Mouse (Mus musculus) thymus, adult 18-20 months (tissue): ENCODE measurements around the gene Lipo2.
A peak's percentile ranks its signal among the peaks of the same experiment; 100 is the strongest.
"Not testable (repeated sequence)": the region's sequence is repeated elsewhere in the genome, so short reads cannot be mapped to it uniquely, and the experiment has no call there.

Experiments
- DNase-seq, 2 experiments: peaks; one replicate each; pipeline ENCODE4 v3.0.0; 2022; ENCODE audit warnings: mixed read lengths in 2 of 2

Gene Lipo2

DNA sequence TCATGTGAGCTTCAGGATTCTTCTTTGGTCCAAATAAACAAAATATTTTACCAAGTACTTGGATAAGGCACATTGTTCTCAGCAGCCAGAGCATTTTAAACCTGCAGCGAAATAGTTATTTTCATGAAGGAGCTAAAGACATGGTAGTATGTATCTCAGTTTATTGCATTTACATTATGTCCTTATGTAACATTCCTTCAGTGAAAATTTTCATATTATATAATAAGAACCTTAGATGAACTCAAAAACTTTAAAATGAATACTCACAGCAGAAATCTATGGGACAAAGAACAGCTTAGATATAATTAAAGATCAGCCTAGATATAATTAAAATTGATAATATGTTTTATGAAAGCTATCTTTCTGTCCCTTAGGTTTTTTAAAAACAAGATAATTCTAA is at the start of gene Lipo2:
TSS of gene Lipo2 (minus strand) at position 101 of the 400 bp plus-strand sequence.
- not testable (repeated sequence) for DNase-seq

DNA sequence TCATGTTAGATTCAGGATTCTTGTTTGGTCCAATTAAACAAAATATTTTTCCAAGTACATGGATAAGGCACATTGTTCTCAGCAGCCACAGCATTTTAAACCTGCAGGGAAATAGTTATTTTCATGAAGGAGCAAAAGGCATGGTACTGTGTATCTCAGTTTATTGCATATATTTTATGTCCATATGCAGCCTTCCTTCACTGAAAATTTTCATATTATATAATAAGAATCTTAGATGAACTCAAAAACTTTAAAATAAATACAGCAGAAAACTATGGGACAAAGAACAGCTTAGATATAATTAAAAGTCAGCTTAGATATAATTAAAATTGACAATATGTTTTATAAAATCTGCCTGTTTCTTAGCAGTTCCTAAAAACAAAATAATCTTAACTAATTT is 36.2 kb upstream of the Lipo2 start, which contains the start of gene Lipo1:
TSS of gene Lipo1 (minus strand) at position 101 of the 400 bp plus-strand sequence.
- DNase-seq, result not testable (repeated sequence)

DNA sequence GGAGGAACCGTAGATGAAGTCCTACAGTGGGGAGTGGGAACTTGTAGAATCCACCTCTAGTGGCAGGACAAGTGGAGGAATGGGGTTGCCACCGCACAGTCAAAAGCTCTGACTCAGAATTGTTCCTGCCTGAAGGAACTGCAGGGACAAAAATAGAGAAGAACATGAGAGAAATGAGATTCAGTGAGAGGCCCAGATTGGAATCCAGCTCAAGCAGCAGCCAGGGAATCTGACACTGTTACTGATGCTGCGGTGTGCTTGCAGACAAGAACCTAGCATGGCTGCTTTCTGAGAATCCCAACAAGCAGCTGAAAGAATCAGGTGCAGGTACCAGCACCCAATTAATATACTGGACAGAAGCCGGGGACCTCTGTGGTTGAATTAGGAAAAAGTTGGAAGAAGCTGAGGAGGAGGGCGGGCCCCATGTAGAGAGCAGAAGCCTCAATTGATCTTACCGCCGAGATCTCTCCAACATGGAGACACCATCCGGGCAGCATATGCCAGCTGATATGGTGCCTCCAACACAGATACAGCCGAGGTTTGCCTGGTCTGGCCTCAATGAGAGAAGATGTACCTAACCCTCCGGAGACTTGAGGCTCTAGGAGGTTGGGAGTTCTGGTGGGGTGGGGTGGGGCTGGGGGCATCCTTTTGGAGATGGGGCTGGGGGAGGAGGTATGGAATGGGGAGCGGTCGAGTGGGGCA is 35.6 kb upstream of the Lipo2 start:
- no peak for DNase-seq

DNA sequence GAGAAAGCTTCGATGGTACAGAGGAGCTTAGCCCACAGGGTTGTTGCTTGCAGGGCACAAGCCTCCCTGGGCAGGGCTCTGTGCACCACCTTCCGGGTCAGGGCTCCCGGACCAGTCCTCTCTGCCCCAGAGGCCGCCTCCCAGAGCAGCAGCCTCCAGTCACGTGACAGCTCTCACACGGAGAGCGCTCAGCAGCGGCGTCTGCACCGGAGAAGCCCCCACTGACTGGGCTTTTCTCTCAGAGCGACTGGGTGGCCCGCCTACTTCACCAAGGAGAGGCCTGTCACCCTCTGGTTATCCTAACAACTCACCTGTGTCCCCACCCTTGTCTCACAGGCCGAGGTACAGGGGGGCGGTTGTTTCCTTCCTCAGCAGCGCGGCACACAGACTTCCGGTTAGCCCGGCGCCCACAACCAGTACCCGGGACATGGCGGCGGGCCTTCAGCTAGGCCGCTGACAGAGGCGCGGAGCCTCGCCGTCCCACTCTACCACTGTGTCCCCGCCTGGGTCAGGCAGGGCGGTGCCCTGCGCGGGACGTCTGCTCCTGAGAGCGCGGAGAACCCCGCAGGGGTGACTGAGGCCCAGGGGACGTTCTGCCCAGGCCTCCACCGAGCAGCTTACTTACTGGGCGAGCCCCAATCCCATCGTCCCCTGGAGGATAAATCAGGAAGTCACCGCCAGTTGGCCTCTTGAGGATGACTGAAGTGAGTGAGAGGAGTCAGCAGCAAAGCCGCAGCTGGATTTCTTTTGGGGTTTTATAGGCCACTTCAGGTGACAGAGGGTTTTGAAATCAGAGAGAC is 10.3 kb upstream of the Lipo2 start, which contains the start of gene Lipo3:
TSS of gene Lipo3 (minus strand) at position 665 of the 800 bp plus-strand sequence.
- DNase-seq, result peak; percentile 2 to 8
